Mouse (Mus musculus): ENCODE measurements around the gene Rasd1. TPM values are rescaled to one million over a fixed set of nuclear protein-coding genes. Genes with fewer than 3 reads are reported as not detected.

Gene Rasd1
- total and polyA plus RNA-seq, 3 experiments = 0.13 to 0.30 TPM; not detected in 1

GRCm38 (mm10) chr11:59965227-59966101 is 720 bp upstream of the Rasd1 start:
- Histone ChIP-seq H3K9me3 (replicated peaks; ENCODE audit: low read length) (no peaks in the 10 kb centered on the region), H3K9ac (ENCODE audit: insufficient read depth, low read depth) (peak overlapping the region; percentile 78), H3K4me1 (ENCODE audit: control insufficient read depth in 1 of 2, insufficient read depth in 2 of 2) (peaks cover 14 to 34% of the 10 kb centered on the region in 2 experiments), H3K27ac (ENCODE audit: insufficient read depth, low read depth) (peak overlapping the region; percentile 12; the same call in 1 of the 2 replicates), H3K27me3 (replicated peaks) (no peaks in the 10 kb centered on the region), H3K4me3 (replicated peaks in 1 of 3; ENCODE audit: low read depth in 2 of 3, low read length in 2 of 3, poor library complexity in 1 of 3) (peak overlapping the region; percentile 41 to 61 (median 56)), H3K79me2 (replicated peaks; ENCODE audit: control insufficient read depth, extremely low read depth, insufficient read depth, poor library complexity, severe bottlenecking) (no peaks in the 10 kb centered on the region), H3K4me2 (ENCODE audit: insufficient read depth, low read depth, poor library complexity, severe bottlenecking) (peak overlapping the region; percentile 75), H3K36me3 (replicated peaks in 1 of 2; ENCODE audit: control insufficient read depth in 1 of 2, insufficient read depth in 1 of 2, low read length in 1 of 2) (peaks cover 16 to 34% of the 10 kb centered on the region in 2 experiments)
- DNase-seq (ENCODE audit: extremely low read depth) = peak; percentile 77
- in situ Hi-C loops (cut with MboI; ENCODE audit: low pct_ligation_motif_present, low pct_unique_long_range_greater_than_20kb, low sequenced_read_pairs) (loop anchor here (5.0 kb wide), 1 partner anchor 107 kb away; no protein-coding TSS in a partner anchor), dilution Hi-C loops (cut with MboI; ENCODE audit: extremely low pct_ligation_motif_present, extremely low pct_unique_long_range_greater_than_20kb, low sequenced_read_pairs) (no loop called here)
- TF ChIP-seq USF1 (IDR thresholded peaks at IDR 0.05; ENCODE audit: low read depth, low read length) = no peak
- no peak for TF ChIP-seq ZMIZ1 (IDR thresholded peaks at IDR 0.05; ENCODE audit: low read depth, low read length)
- peak; percentile 29; the same call in 1 of the 2 replicates for TF ChIP-seq CHD2 (IDR thresholded peaks at IDR 0.05; ENCODE audit: low read length)
- peak; percentile 13; the same call in 1 of the 2 replicates for TF ChIP-seq HCFC1 (IDR thresholded peaks at IDR 0.05; ENCODE audit: low read depth, low read length)
- peak; percentile 77 for TF ChIP-seq SIN3A (IDR thresholded peaks at IDR 0.05; ENCODE audit: low read length)
- TF ChIP-seq RAD21 (IDR thresholded peaks at IDR 0.05; ENCODE audit: low read depth, low read length) = peak; percentile 59
- no peak for TF ChIP-seq USF2 (conservative IDR thresholded peaks at IDR 0.05; ENCODE audit: low read depth, low read length)
- peak; percentile 3; the same call in 1 of the 2 replicates for TF ChIP-seq MAZ (IDR thresholded peaks at IDR 0.05; ENCODE audit: low read depth, low read length)
- no peak; the same call in 1 of the 2 replicates for TF ChIP-seq MYC (IDR thresholded peaks at IDR 0.05; ENCODE audit: low read depth, low read length)
- TF ChIP-seq ETS1 (conservative IDR thresholded peaks at IDR 0.05; ENCODE audit: low read depth, low read length) = peak; percentile 43; the same call in 1 of the 2 replicates
- TF ChIP-seq GABPA (IDR thresholded peaks at IDR 0.05; ENCODE audit: insufficient replicate concordance, low read depth, low read length) = no peak
- no peak for TF ChIP-seq JUN (IDR thresholded peaks at IDR 0.05; ENCODE audit: insufficient read depth, low read depth, low read length)
- TF ChIP-seq RCOR1 (conservative IDR thresholded peaks at IDR 0.05; ENCODE audit: low read depth, low read length) = no peak; the same call in 1 of the 2 replicates
- no peak for TF ChIP-seq POLR2A (IDR thresholded peaks at IDR 0.05; ENCODE audit: low read depth, low read length)
- 0 out of 2 replicates have a peak, but pooled peaks have one; percentile 3 for TF ChIP-seq NRF1 (IDR thresholded peaks at IDR 0.05; ENCODE audit: low read depth, low read length)
- peak; percentile 59 for TF ChIP-seq MXI1 (IDR thresholded peaks at IDR 0.05; ENCODE audit: low read depth, low read length)
- peak; percentile 41 to 94 for TF ChIP-seq CTCF (conservative IDR thresholded peaks at IDR 0.05 in 1 of 2, IDR thresholded peaks at IDR 0.05 in 1 of 2; ENCODE audit: low read depth in 2 of 2, low read length in 2 of 2)
- peak; percentile 24; the same call in 1 of the 2 replicates for TF ChIP-seq BHLHE40 (IDR thresholded peaks at IDR 0.05; ENCODE audit: low read depth, low read length)
- no peak for TF ChIP-seq POLR2AphosphoS2 (IDR thresholded peaks at IDR 0.05; ENCODE audit: low read depth, low read length)
- TF ChIP-seq TBP (conservative IDR thresholded peaks at IDR 0.05; ENCODE audit: low read depth, low read length) = no peak
- no peak for TF ChIP-seq PAX5 (IDR thresholded peaks at IDR 0.05; ENCODE audit: low read length)
- 0 out of 2 replicates have a peak, but pooled peaks have one; percentile 39 for TF ChIP-seq MAX (IDR thresholded peaks at IDR 0.05; ENCODE audit: low read length)
- no peak for TF ChIP-seq E2F4 (IDR thresholded peaks at IDR 0.05; ENCODE audit: insufficient replicate concordance, low read depth, low read length)
- TF ChIP-seq JUND (conservative IDR thresholded peaks at IDR 0.05; ENCODE audit: low read depth, low read length) = 0 out of 2 replicates have a peak, but pooled peaks have one; percentile 38
- TF ChIP-seq MEF2A (IDR thresholded peaks at IDR 0.05; ENCODE audit: borderline replicate concordance, low read depth, low read length) = peak; percentile 21; the same call in 1 of the 2 replicates
- no peak for TF ChIP-seq NELFE (IDR thresholded peaks at IDR 0.05; ENCODE audit: low read depth, low read length)
- 0 out of 2 replicates have a peak, but pooled peaks have one; percentile 28 for TF ChIP-seq KAT2A (IDR thresholded peaks at IDR 0.05; ENCODE audit: insufficient replicate concordance, low read length)
- no peak; the same call in 1 of the 2 replicates for TF ChIP-seq EP300 (IDR thresholded peaks at IDR 0.05; ENCODE audit: low read length)
- TF ChIP-seq ELF1 (IDR thresholded peaks at IDR 0.05; ENCODE audit: low read depth, low read length) = no peak
- peak; percentile 89 for TF ChIP-seq SMC3 (IDR thresholded peaks at IDR 0.05; ENCODE audit: low read depth, low read length)
- TF ChIP-seq MAFK (IDR thresholded peaks at IDR 0.05; ENCODE audit: insufficient replicate concordance, low read length) = no peak
- TF ChIP-seq ZC3H11A (IDR thresholded peaks at IDR 0.05; ENCODE audit: low read depth, low read length) = no peak
- 0 out of 2 replicates have a peak, but pooled peaks have one; percentile 7 for TF ChIP-seq TCF12 (IDR thresholded peaks at IDR 0.05; ENCODE audit: low read depth, low read length)
- peak; percentile 81 for TF ChIP-seq UBTF (IDR thresholded peaks at IDR 0.05; ENCODE audit: low read depth, low read length)
- peak; percentile 92 for TF ChIP-seq ZNF384 (IDR thresholded peaks at IDR 0.05; ENCODE audit: low read depth, low read length)
- no peak for TF ChIP-seq ZKSCAN1 (IDR thresholded peaks at IDR 0.05; ENCODE audit: borderline replicate concordance, low read depth, low read length)
- peak; percentile 41; the same call in 1 of the 2 replicates for TF ChIP-seq IRF4 (IDR thresholded peaks at IDR 0.05; ENCODE audit: low read depth, low read length)
